Mouse (Mus musculus): ENCODE measurements around the gene Pnkd. TPM values are rescaled to one million over a fixed set of nuclear protein-coding genes. Genes with fewer than 3 reads are reported as not detected.

Gene Pnkd
- polyA plus RNA-seq, 1 experiment = not detected

DNA sequence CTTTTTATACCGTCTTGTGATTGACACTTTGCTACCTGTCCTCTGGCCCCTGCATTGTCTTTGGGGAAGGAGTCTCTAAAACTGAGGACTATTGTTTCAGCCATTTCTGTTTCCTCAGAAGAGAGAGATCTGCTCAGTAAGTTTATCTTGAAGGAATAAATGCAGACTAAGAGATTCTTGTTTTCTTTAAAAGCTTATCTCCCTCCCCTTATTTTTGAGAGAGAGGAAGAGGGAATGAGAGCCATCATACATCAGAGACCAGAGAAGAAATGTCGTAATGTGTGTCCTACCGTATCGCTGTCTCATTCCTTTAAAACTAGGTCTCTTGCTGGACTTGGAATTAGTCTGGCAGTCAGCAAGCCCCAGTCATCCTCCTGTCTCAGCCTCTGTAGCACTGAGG, 43.9 kb upstream of the Pnkd start:
- 64% methylated on average over 4 of the region's 4 CpGs for WGBS
- TF ChIP-seq CTCF (IDR thresholded peaks at IDR 0.05; ENCODE audit: insufficient read depth, low read depth, low read length) (no peak), POLR2A (IDR thresholded peaks at IDR 0.05; ENCODE audit: insufficient read depth, low read depth, low read length) (no peak)
- H3K27ac ChIP-seq (ENCODE audit: insufficient read depth, low read depth, low read length) = 0 out of 2 replicates have a peak overlapping the region, but pooled peaks have one; percentile 56
- H3K4me1 ChIP-seq (ENCODE audit: control insufficient read depth, insufficient read depth, low read length) = peaks cover 15% of the 10 kb centered on the region
- H3K4me3 ChIP-seq (ENCODE audit: insufficient read depth, low read depth, low read length) = no peak overlapping the region

DNA sequence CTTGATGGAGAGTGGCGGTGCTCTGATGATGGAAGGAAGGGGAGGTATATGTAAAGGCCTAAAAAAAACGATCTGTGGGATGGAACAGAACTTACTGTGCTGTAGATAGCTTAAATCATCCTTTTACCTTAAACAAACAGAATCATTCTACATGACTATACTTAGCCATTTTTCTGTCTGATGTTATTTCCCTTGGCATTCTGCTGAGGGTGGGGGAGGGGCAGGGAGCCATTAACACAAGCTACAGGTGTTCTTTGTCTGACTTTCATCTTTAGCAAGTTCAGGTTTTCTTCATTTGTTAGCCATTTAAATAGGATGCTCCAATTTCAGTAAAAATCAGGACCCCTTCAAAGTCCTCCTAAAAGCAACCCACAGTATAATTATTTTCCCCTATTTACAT, 39.2 kb upstream of the Pnkd start:
- Histone ChIP-seq H3K4me3 (ENCODE audit: insufficient read depth, low read depth, low read length) (no peak overlapping the region), H3K4me1 (ENCODE audit: control insufficient read depth, insufficient read depth, low read length) (peaks cover 11% of the 10 kb centered on the region; the same call in 1 of the 2 replicates), H3K27ac (ENCODE audit: insufficient read depth, low read depth, low read length) (no peak overlapping the region)
- 64% methylated on average over 2 of the region's 2 CpGs for WGBS
- TF ChIP-seq CTCF (IDR thresholded peaks at IDR 0.05; ENCODE audit: insufficient read depth, low read depth, low read length) (no peak), POLR2A (IDR thresholded peaks at IDR 0.05; ENCODE audit: insufficient read depth, low read depth, low read length) (no peak)

DNA sequence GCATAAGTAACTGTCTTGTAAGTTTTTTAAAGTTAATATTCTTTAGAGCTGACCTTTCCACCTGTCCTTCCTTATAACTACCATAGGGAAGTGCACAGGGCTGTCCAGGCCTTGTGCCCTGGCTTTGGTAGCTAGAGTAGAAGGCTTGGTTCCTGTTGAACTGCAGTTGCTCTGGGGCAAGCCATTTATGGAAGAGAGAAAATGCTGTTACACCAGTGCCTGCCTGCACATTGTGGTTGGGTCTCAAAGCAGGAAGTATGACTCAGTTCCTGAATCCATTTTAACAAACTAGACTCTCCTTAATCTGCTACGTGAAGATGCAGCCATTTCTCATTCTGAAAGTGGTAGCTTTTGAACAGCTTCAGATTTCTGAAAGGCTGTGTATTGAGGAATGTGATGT, 35.9 kb upstream of the Pnkd start:
- 22% methylated on average over 1 of the region's 1 CpGs for WGBS
- TF ChIP-seq CTCF (IDR thresholded peaks at IDR 0.05; ENCODE audit: insufficient read depth, low read depth, low read length) = no peak
- TF ChIP-seq POLR2A (IDR thresholded peaks at IDR 0.05; ENCODE audit: insufficient read depth, low read depth, low read length) = no peak
- Histone ChIP-seq H3K4me1 (ENCODE audit: control insufficient read depth, insufficient read depth, low read length) (peaks cover 5% of the 10 kb centered on the region; the same call in 1 of the 2 replicates), H3K4me3 (ENCODE audit: insufficient read depth, low read depth, low read length) (no peak overlapping the region), H3K27ac (ENCODE audit: insufficient read depth, low read depth, low read length) (no peak overlapping the region)

DNA sequence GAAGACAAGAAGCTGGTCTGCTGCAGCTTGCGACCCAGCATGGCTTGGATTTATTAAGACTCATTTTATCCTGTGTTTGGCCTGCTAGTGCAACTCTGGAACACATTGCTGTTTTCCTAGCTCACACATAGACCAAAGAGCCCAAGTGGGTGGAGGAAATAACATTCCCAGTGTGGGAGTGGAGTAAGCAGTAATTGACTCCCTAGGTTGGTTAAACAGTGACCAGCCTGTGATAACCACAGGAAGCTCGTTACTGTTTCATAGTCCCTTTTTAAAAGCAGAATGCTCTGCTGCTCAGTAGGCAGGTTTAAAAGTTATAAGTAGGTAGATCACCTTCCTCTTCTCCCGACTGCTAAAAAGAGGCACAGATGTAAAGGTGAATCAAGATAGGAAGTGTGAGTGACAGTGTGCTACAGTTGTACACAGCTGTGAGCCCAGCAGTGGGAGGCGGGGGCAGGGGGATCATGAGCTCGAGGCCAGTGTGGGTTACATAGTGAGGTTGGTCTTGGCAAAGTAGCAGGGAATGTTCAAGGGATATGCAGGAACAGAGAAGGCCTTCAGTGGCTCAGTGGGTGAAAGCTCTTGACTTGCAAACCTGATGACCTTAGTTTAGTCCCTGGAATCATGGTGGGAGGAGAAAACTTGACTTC, 35.3 kb upstream of the Pnkd start:
- TF ChIP-seq CTCF (IDR thresholded peaks at IDR 0.05; ENCODE audit: insufficient read depth, low read depth, low read length) (no peak), POLR2A (IDR thresholded peaks at IDR 0.05; ENCODE audit: insufficient read depth, low read depth, low read length) (no peak)
- 56% methylated on average over 5 of the region's 5 CpGs for WGBS
- Histone ChIP-seq H3K4me3 (ENCODE audit: insufficient read depth, low read depth, low read length) (no peak overlapping the region), H3K27ac (ENCODE audit: insufficient read depth, low read depth, low read length) (peak overlapping the region; percentile 23; the same call in 1 of the 2 replicates), H3K4me1 (ENCODE audit: control insufficient read depth, insufficient read depth, low read length) (peaks cover 5% of the 10 kb centered on the region; the same call in 1 of the 2 replicates)

DNA sequence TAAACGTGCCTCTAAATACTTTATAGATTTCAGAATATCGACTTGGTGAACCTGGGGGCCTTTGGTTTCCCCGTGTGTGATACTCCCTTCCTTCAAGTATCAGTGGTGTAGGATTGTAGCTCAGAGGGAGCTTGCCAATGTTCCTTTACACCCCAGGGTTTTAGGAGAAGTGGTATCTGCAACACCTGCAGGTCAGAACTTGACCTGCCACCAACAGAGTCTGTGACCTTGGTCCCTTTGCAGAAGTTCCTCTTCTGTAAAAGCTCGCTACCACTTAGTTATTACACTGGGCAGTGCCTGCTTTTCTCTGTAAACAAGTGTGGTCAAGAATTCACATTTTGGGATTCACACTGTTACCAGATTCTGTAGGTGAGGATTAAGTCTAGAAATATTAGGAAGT, 34.6 kb upstream of the Pnkd start:
- WGBS = 84% methylated on average over 4 of the region's 4 CpGs
- Histone ChIP-seq H3K4me1 (ENCODE audit: control insufficient read depth, insufficient read depth, low read length) (peaks cover 5% of the 10 kb centered on the region; the same call in 1 of the 2 replicates), H3K4me3 (ENCODE audit: insufficient read depth, low read depth, low read length) (no peak overlapping the region), H3K27ac (ENCODE audit: insufficient read depth, low read depth, low read length) (no peak overlapping the region)
- no peak for TF ChIP-seq POLR2A (IDR thresholded peaks at IDR 0.05; ENCODE audit: insufficient read depth, low read depth, low read length)
- TF ChIP-seq CTCF (IDR thresholded peaks at IDR 0.05; ENCODE audit: insufficient read depth, low read depth, low read length) = no peak

DNA sequence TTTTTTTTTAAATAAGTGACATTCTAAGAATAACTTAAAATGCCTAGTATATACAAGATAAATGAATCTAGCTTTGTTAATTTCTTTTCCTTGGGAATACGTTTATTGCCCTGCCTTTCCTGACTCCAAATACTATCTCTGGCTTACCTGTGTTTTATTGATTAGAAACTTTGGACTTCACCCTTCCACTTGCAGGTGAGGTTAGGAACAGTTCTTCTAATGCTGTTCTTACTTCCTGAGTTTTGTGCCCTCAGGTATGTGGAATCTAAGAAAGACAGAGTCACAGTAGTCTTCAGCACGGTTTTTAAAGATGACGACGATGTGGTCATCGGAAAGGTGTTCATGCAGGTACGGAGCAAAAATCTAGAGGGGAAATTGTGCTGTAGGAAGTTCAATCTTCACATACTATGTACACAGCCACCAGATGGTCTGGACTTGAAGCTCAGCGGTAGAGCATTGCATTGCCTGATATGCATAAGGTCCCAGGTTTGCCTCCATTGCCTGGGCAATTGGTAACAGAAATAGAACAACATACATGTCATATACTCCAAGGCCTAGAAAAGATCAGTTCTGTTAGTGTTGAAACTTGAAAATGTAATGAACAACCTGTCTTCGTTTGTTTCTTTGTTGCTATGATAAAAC, 28.9 kb upstream of the Pnkd start:
- no peak overlapping the region for H3K27ac ChIP-seq (ENCODE audit: insufficient read depth, low read depth, low read length)

DNA sequence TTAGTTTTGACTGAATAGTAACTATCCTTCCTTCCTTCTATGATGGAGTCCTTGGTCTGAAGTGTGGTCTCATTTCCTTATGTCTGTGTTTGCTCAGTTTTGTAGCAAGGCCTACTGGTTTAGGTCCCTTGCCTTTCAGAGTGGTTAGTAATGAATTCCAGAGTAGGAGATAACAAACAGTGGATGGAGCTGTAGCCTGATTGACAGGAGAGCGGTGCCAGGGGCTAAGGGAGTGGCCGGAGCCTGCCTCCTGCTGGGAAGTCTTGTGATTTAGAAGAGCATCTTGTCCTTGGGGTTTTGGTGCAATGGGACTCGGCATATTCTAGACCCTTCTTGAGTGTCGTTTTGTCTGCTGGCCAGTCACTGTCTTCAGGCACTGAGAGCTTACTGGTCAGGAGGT, 27.9 kb upstream of the Pnkd start:
- H3K27ac ChIP-seq (ENCODE audit: insufficient read depth, low read depth, low read length) = no peak overlapping the region
- H3K4me1 ChIP-seq (ENCODE audit: control insufficient read depth, insufficient read depth, low read length) = no peaks in the 10 kb centered on the region
- no peak overlapping the region for H3K4me3 ChIP-seq (ENCODE audit: insufficient read depth, low read depth, low read length)
- no peak for TF ChIP-seq POLR2A (IDR thresholded peaks at IDR 0.05; ENCODE audit: insufficient read depth, low read depth, low read length)
- no peak for TF ChIP-seq CTCF (IDR thresholded peaks at IDR 0.05; ENCODE audit: insufficient read depth, low read depth, low read length)
- WGBS = 77% methylated on average over 4 of the region's 4 CpGs

More for the DNA sequence above, 28.9 kb upstream of the Pnkd start:
- 94% methylated on average over 8 of the region's 8 CpGs for WGBS
- TF ChIP-seq POLR2A (IDR thresholded peaks at IDR 0.05; ENCODE audit: insufficient read depth, low read depth, low read length) (no peak), CTCF (IDR thresholded peaks at IDR 0.05; ENCODE audit: insufficient read depth, low read depth, low read length) (no peak)
- Histone ChIP-seq H3K4me1 (ENCODE audit: control insufficient read depth, insufficient read depth, low read length) (no peaks in the 10 kb centered on the region), H3K4me3 (ENCODE audit: insufficient read depth, low read depth, low read length) (no peak overlapping the region)

DNA sequence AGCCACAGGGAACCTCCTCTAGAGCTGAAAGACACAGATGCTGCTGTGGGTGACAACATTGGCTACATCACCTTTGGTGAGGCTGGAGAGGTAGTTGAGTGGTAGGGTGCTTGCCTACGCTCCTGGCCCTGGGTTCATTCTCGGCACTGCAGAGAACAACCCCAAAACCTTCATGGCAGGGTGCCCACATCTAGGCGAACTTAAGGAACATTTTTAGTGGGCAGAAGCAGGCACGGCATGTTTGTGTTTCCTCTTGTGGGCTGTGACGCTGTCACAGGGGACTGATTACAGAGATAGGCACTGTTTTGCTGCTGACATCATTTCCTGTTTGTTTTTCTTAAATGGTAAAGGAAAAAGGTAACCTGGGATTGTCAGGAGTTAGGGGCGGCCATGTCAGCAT, 22.2 kb upstream of the Pnkd start:
- H3K4me1 ChIP-seq (ENCODE audit: control insufficient read depth, insufficient read depth, low read length) = no peaks in the 10 kb centered on the region
- TF ChIP-seq POLR2A (IDR thresholded peaks at IDR 0.05; ENCODE audit: insufficient read depth, low read depth, low read length) = no peak
- WGBS = 84% methylated on average over 6 of the region's 6 CpGs
- H3K27ac ChIP-seq (ENCODE audit: insufficient read depth, low read depth, low read length) = no peak overlapping the region
- no peak overlapping the region for H3K4me3 ChIP-seq (ENCODE audit: insufficient read depth, low read depth, low read length)

DNA sequence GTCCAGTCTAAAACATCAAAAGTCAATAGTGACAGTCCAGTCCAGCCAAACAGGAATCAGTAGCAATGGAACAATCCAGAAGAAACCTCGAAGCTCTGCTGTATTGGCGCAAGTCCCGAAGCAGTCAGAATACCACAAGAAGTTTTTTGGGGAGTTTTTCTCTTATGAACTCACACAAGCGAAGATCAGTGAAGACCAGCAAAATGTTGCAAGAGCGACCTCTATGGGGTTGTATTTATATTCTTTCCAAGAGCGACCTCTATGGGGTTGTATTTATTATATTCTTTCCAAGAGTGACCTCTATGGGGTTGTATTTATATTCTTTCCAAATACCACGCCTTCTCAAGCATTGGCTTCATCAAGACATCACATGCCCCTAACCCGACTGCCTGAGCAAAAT, 16.0 kb upstream of the Pnkd start:
- no peak for TF ChIP-seq POLR2A (IDR thresholded peaks at IDR 0.05; ENCODE audit: insufficient read depth, low read depth, low read length)
- no peak for TF ChIP-seq CTCF (IDR thresholded peaks at IDR 0.05; ENCODE audit: insufficient read depth, low read depth, low read length)
- Histone ChIP-seq H3K4me3 (ENCODE audit: insufficient read depth, low read depth, low read length) (no peak overlapping the region), H3K27ac (ENCODE audit: insufficient read depth, low read depth, low read length) (no peak overlapping the region), H3K4me1 (ENCODE audit: control insufficient read depth, insufficient read depth, low read length) (no peaks in the 10 kb centered on the region)
- WGBS = 90% methylated on average over 8 of the region's 8 CpGs
